Mouse (Mus musculus) heart, embryonic 13.5 days (tissue): ENCODE results near the gene 3110040M04Rik. TPM values are rescaled to one million over a fixed set of nuclear protein-coding genes. Genes with fewer than 3 reads are reported as not detected.

Experiments used
- ATAC-seq: fragments of 200-750 bp; cut with Nextera tagmentation; 2 replicates; pipeline ENCODE4 v1.8.0; 2017; ENCODE audit warnings: moderate TSS enrichment; ENCODE audit not compliant: insufficient number of reproducible peaks, low FRiP score, low TSS enrichment; ENCODE audit errors: extremely low read depth
- H3K27ac ChIP-seq: fragments of 300-500 bp; sonication (generic); replicated peaks from 2 replicates; pipeline ENCODE4 v1.5.1; 2015; ENCODE audit warnings: moderate library complexity, mild to moderate bottlenecking, inconsistent platforms
- H3K27me3 ChIP-seq: fragments of 300-500 bp; sonication (generic); replicated peaks from 2 replicates; pipeline ENCODE4 v1.6.1; 2015; ENCODE audit warnings: mild to moderate bottlenecking, inconsistent platforms
- H3K36me3 ChIP-seq: fragments of 300-500 bp; sonication (generic); 2 replicates; pipeline ENCODE4 v1.6.1; 2015; ENCODE audit warnings: mild to moderate bottlenecking, inconsistent platforms
- H3K4me1 ChIP-seq: fragments of 300-500 bp; sonication (generic); 2 replicates; pipeline ENCODE4 v1.6.1; 2015; ENCODE audit warnings: inconsistent platforms
- H3K4me2 ChIP-seq: fragments of 300-500 bp; sonication (generic); 2 replicates; pipeline ENCODE4 v1.6.1; 2015; ENCODE audit warnings: inconsistent platforms, mild to moderate bottlenecking, moderate library complexity
- H3K4me3 ChIP-seq: fragments of 300-500 bp; sonication (generic); 2 replicates; pipeline ENCODE4 v1.5.1; 2015; ENCODE audit warnings: moderate library complexity, mild to moderate bottlenecking, inconsistent platforms
- H3K9ac ChIP-seq: fragments of 300-500 bp; sonication (generic); 2 replicates; pipeline ENCODE4 v1.6.1; 2015; ENCODE audit warnings: inconsistent platforms, mild to moderate bottlenecking, moderate library complexity
- H3K9me3 ChIP-seq: fragments of 300-500 bp; sonication (generic); 2 replicates; pipeline ENCODE4 v1.6.1; 2016; ENCODE audit warnings: inconsistent platforms
- WGBS: fragments of 180-500 bp; shearing (Covaris S2); methylation state at CpG from one replicate; pipeline ENCODE4 v1.1.7; 2015; ENCODE audit warnings: mixed read lengths; 5-methylcytosine and 5-hydroxymethylcytosine counted together
- polyA plus RNA-seq: library from polyadenylated mRNA; unstranded; fragments of >200 nt; fragmentation: Nextera tagmentation; extraction: Ambion mirVana; gene quantifications from 2 replicates; pipeline ENCODE4 v1.2.1, GENCODE M21; 2015

3110040M04Rik gene
- polyA plus RNA-seq, 1 experiment from 2014 or later, result not detected

DNA sequence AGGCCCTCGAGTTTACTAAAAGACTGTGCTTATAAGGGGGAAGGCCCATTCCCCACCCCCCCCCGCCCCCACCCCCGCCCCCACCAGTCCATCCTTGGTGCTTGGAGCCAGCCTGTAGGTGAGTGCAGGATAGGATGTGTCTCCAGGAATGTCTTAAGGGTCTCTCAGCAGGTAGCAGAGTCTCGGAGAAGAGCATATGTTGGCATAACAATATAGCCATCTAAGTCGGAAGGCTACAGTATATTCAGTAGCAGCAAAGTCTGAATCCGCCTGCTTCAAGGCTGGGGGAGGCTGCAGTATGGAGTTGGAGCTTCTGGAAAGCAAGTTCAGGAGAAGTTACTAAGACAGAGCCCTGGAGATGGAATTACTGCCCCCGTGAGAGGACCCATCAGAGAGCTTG lies 16.2 kb downstream of the 3110040M04Rik start:
- no peaks in the 10 kb centered on the region for H3K27me3 ChIP-seq
- no peak overlapping the region for H3K4me3 ChIP-seq
- H3K9ac ChIP-seq, result no peak overlapping the region
- no peaks in the 10 kb centered on the region for H3K9me3 ChIP-seq
- 73% methylated on average over 7 of the region's 7 CpGs for WGBS
- no peaks in the 10 kb centered on the region for H3K36me3 ChIP-seq
- no peak overlapping the region for H3K4me2 ChIP-seq
- H3K4me1 ChIP-seq, result peaks cover 4% of the 10 kb centered on the region; the same call in 1 of the 2 replicates
- no peak for ATAC-seq
- no peak overlapping the region for H3K27ac ChIP-seq

DNA sequence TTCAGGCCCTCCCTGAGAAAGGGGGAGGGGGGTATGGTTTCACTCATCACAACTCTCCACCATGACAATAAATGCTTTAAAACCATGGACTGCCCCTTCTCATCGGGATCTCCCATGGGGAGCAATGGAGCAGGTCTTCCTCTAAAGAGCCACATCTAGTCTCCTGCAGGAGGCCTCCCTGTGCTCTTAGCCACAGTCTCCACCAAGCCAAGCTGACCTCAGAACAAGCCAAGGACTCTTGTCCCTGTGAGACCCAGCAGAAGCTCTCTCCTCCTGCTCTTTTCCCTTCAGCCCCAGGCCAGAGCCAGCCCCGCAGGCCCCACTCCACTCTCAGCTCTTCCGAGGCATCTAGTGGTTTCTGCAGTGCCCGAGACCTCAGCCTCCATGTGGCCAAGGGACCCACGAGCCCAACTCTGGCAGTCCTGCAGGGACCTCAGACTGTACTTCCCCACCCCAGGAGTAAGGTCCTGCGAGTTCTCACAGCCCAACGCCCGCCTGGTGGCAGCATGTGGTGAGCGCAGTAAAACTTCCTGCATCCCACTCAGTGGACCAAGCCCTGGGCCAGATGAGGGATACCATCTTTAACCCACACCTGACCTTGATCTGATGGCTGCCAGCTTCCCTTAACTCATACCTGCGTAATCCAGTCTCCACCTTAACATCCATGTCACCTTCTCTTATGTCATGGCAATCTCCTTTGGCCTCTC lies 18.8 kb downstream of the 3110040M04Rik start:
- no peak for ATAC-seq
- Histone ChIP-seq H3K9me3 (no peaks in the 10 kb centered on the region), H3K27ac (no peak overlapping the region), H3K4me3 (no peak overlapping the region), H3K27me3 (no peaks in the 10 kb centered on the region), H3K9ac (no peak overlapping the region), H3K36me3 (no peaks in the 10 kb centered on the region), H3K4me1 (peaks cover 4% of the 10 kb centered on the region; the same call in 1 of the 2 replicates), H3K4me2 (no peak overlapping the region)
- WGBS, result 88% methylated on average over 10 of the region's 10 CpGs

DNA sequence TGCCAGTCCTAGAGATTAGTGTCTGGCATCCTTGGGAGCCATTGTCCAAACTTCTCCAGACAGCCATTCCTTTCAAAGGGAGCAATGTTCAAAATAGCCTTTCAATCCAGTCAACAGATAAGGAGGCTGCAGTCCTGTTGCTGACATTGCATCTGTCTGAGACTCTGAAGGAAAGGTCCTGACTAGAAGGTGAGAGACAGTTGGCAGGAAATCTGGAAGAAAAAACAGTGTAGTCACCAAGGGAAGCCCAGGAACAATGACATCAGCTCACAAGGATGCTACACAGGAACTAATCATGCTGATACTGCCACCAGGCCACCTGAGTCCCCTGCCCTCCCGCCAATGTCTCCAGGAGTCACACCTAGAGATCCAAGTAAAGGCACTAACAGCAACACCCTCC lies 19.5 kb downstream of the 3110040M04Rik start:
- H3K27ac ChIP-seq, result no peak overlapping the region
- no peak overlapping the region for H3K9ac ChIP-seq
- H3K27me3 ChIP-seq, result no peaks in the 10 kb centered on the region
- no peak for ATAC-seq
- H3K36me3 ChIP-seq, result no peaks in the 10 kb centered on the region
- no peaks in the 10 kb centered on the region for H3K9me3 ChIP-seq
- 39% methylated on average over 1 of the region's 1 CpGs for WGBS
- H3K4me2 ChIP-seq, result no peak overlapping the region
- no peak overlapping the region for H3K4me3 ChIP-seq
- peaks cover 4% of the 10 kb centered on the region; the same call in 1 of the 2 replicates for H3K4me1 ChIP-seq

DNA sequence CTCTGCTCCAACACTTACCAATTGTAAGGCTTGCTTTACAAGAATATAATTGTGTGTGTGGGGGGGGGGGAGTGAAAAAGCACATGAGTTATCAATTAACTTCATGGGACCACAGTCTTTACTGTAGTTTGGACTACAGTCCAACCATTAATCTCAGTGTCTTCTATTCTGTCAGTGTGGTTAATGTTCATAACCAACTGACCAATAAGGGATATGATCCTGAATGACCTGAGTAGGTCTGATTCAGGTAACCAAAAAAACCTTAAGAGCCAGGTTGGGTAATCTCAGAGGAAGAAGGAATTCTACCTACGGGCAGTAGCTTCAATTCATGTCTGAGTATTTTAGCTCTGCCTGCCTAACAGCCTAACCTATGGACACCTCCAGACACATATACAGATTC lies 20.6 kb downstream of the 3110040M04Rik start:
- peaks cover 4% of the 10 kb centered on the region; the same call in 1 of the 2 replicates for H3K4me1 ChIP-seq
- H3K27me3 ChIP-seq, result no peaks in the 10 kb centered on the region
- no peak overlapping the region for H3K27ac ChIP-seq
- H3K4me3 ChIP-seq, result no peak overlapping the region
- H3K9ac ChIP-seq, result no peak overlapping the region
- no peak overlapping the region for H3K4me2 ChIP-seq
- H3K36me3 ChIP-seq, result no peaks in the 10 kb centered on the region
- H3K9me3 ChIP-seq, result no peaks in the 10 kb centered on the region
- WGBS, result 90% methylated on average over 1 of the region's 1 CpGs
- ATAC-seq, result no peak

DNA sequence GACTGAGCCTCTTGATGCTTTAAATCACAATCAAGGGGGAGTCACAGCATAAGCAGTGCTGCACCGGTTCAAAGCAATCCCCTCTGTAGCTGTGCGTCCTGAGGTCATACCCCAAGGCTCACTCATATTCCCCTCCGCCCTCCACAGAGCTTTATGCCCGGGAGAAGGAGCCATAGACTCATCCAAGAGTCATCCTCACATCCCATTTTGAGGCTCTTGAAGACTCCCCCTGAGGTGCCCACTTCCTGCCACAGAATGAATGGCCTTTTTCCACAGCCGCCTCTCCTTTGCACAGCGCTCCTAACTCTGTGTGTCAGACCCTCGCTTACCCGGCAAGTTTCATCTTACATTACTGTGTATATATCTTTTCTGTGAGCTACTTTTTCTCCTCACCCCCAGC lies 23.6 kb downstream of the 3110040M04Rik start:
- Histone ChIP-seq H3K9me3 (no peaks in the 10 kb centered on the region), H3K4me3 (no peak overlapping the region), H3K36me3 (no peaks in the 10 kb centered on the region), H3K9ac (no peak overlapping the region), H3K27me3 (no peaks in the 10 kb centered on the region), H3K4me2 (no peak overlapping the region), H3K27ac (no peak overlapping the region), H3K4me1 (peaks cover 4% of the 10 kb centered on the region; the same call in 1 of the 2 replicates)
- no peak for ATAC-seq
- WGBS, result 74% methylated on average over 8 of the region's 8 CpGs

DNA sequence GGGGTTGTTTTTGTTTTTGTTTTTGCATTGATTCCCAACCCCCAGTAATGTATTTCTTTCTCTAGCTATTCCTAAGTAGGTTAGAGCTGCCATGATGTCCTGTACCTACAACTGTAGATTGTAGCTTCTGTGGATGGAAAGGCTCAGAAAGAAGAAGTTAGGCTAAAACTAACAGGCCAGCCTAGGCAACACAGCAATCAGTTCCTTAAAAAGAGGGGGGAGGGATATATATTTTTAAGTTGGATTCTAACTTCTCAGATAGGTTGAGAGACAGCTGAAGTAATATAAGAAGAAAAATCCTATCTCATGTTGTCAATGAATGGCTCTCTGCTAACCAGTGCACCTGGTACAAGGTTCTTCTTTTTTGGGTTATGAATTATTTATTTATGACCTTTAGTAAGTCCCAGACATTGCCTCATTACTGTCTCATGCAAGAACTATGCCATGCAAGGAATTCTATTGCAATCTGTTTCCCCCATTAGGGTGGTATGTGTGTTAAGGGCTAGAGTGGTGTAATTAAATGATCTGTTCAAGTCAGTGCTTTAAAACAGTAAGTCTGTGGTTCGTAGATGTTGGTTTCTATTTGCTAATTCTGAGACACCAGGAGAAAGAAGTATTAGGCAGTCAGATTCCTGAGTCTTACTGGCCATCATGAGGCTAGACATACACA lies 24.5 kb downstream of the 3110040M04Rik start:
- no peak overlapping the region for H3K4me2 ChIP-seq
- H3K36me3 ChIP-seq, result no peaks in the 10 kb centered on the region
- WGBS, result 66% methylated on average over 1 of the region's 1 CpGs

DNA sequence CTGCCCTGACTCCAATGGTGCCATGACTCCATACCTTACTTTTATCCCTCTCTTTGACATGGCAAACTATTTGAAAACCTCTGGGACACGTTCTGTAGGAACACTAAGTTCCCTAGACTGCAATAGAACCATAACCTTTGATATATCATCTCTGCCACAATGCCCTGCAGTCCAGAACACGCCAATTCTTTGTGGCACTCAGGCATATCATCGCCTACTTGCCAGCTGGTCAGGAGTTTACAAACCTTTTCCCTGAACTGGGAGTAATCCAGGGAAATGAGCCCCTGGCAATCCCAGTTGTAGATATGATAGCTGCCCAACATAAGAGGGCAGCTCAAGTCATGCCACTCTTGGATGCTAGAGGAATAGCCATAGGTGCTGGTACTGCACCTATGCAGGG lies 28.4 kb downstream of the 3110040M04Rik start:
- no peaks in the 10 kb centered on the region for H3K27me3 ChIP-seq
- no peak overlapping the region for H3K4me2 ChIP-seq
- H3K9ac ChIP-seq, result no peak overlapping the region
- H3K4me1 ChIP-seq, result peaks cover 14% of the 10 kb centered on the region
- 75% methylated on average over 3 of the region's 3 CpGs for WGBS
- H3K36me3 ChIP-seq, result no peaks in the 10 kb centered on the region
- no peak overlapping the region for H3K4me3 ChIP-seq
- no peak overlapping the region for H3K27ac ChIP-seq
- no peak for ATAC-seq
- H3K9me3 ChIP-seq, result no peaks in the 10 kb centered on the region

More for the DNA sequence above, 24.5 kb downstream of the 3110040M04Rik start:
- 0 out of 2 replicates have a peak, but pooled peaks cover under 1% of the 10 kb centered on the region for H3K4me1 ChIP-seq
- ATAC-seq, result no peak
- no peaks in the 10 kb centered on the region for H3K9me3 ChIP-seq
- no peak overlapping the region for H3K27ac ChIP-seq
- H3K27me3 ChIP-seq, result no peaks in the 10 kb centered on the region
- H3K4me3 ChIP-seq, result no peak overlapping the region
- no peak overlapping the region for H3K9ac ChIP-seq

DNA sequence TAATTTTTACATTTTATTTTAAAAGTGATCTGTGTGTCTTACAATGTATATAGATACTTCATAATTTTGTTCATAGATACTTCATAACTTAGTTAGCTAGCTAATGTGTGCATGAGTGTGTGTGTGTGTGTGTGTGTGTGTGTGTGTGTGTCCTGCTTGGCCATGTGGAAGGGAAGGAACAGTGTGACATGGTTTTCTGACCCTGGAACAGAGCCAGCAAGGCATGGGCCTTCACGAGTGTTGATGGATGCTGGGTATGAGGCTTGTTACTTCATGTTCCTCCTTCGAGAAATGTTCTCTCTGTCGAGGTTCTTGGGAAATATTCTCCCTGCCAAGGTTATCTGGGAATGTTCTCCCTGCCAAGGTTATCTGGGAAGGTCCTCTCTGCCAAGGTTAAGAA lies 29.8 kb downstream of the 3110040M04Rik start:
- Histone ChIP-seq H3K4me3 (no peak overlapping the region), H3K4me2 (no peak overlapping the region), H3K27ac (no peak overlapping the region), H3K4me1 (peaks cover 20% of the 10 kb centered on the region), H3K9ac (no peak overlapping the region), H3K27me3 (no peaks in the 10 kb centered on the region), H3K9me3 (no peaks in the 10 kb centered on the region), H3K36me3 (no peaks in the 10 kb centered on the region)
- ATAC-seq, result no peak
- WGBS, result 58% methylated on average over 3 of the region's 3 CpGs

DNA sequence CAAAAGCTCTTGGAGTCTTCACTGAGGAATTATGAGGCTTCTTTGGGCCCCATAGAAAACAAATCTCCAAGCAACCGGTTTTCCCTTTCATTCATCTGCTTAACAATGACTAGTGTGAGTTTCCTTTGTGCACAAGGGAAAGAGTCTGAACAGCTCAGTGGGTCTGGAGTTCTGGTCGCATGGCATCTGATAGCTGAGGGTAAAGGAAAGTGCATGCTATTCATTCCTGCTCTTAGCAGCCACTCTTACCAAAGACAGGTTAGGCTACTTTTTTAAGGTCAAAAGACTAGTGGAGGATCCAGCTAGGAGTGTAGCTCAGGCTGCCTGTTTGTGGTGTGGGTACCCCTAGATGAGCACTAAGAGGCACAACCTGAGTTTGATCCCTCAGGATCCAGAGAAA lies 31.7 kb downstream of the 3110040M04Rik start:
- Histone ChIP-seq H3K9ac (no peak overlapping the region), H3K9me3 (peaks cover 5% of the 10 kb centered on the region; the same call in 1 of the 2 replicates), H3K4me1 (peaks cover 26% of the 10 kb centered on the region), H3K36me3 (no peaks in the 10 kb centered on the region), H3K4me2 (no peak overlapping the region), H3K4me3 (no peak overlapping the region), H3K27me3 (no peaks in the 10 kb centered on the region), H3K27ac (peak overlapping the region; percentile 77; the same call in 1 of the 2 replicates)
- no peak for ATAC-seq
- WGBS, result 50% methylated on average over 2 of the region's 2 CpGs

DNA sequence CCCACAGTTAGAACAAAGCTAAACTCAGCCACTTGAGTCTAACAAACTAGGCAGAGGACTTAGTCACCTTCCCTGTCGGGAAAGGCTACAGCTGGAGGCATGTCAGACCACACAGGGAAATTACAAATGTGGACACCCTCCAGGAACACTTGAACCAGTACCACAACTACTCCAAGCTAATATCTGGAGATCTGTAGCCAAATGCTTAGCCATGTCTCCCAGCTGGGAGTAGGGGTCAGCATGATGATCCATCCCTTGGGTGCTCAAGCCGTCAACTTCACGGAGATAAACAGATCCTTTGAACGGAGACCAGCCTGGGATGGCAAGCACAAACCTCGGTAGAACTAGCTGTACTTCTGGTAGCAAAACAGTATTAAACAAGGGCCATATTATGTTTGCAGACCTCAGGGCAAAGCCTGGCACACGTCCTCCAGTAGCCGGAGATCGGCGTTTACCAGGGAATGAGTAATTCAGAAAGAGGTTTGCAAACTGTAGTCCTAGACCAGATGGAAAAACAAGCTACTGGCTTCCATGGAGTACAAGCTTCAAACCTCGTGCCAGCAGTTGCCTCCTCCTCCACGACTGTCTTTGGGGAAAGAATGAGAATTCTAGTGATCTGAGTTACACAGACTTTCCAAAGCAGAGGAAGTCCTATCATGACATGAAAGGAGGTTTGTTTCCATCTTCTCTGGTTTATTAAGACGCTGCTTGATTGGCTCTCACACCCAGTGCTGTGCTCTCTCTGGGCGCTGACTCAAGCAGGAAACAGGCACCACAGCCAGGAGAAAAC lies 32.4 kb downstream of the 3110040M04Rik start:
- Histone ChIP-seq H3K36me3 (no peaks in the 10 kb centered on the region), H3K27me3 (no peaks in the 10 kb centered on the region), H3K27ac (peak overlapping the region; percentile 77), H3K4me1 (peaks cover 26% of the 10 kb centered on the region), H3K4me3 (no peak overlapping the region), H3K9ac (no peak overlapping the region), H3K4me2 (peak overlapping the region; percentile 18; the same call in 1 of the 2 replicates), H3K9me3 (peaks cover 5% of the 10 kb centered on the region; the same call in 1 of the 2 replicates)
- 0 out of 2 replicates have a peak, but pooled peaks have one; percentile 19 for ATAC-seq
- WGBS, result 60% methylated on average over 13 of the region's 13 CpGs

DNA sequence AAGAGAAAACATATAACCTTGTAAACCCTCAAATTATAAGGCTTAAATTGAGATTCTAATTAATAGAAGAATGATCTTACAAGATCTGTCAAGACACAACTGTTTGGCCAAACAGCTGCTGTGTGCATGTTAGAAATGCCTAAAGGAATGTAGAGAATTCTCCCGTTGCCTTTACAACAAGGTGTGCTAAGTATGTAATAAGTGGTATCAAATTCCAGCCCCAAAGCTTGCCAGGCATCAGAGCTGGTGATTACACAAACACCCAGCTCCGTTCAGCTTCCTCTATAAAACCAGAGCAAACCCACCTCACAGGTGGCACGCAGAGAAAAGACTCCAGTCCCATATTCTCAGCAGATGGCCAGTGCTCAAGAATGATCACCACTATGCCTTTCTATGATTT lies 33.9 kb downstream of the 3110040M04Rik start:
- WGBS, result 52% methylated on average over 3 of the region's 3 CpGs
- Histone ChIP-seq H3K4me2 (no peak overlapping the region), H3K27ac (no peak overlapping the region), H3K9me3 (peaks cover 10% of the 10 kb centered on the region; the same call in 1 of the 2 replicates), H3K27me3 (no peaks in the 10 kb centered on the region), H3K4me1 (peaks cover 26% of the 10 kb centered on the region), H3K9ac (no peak overlapping the region), H3K36me3 (no peaks in the 10 kb centered on the region), H3K4me3 (no peak overlapping the region)
- ATAC-seq, result no peak
